Mouse (Mus musculus): Measurements from ENCODE around the gene Tgm2. TPM values are rescaled to one million over a fixed set of nuclear protein-coding genes. Genes with fewer than 3 reads are reported as not detected.

The Tgm2 gene
- polyA plus RNA-seq, 1 experiment: 11.3 TPM

DNA sequence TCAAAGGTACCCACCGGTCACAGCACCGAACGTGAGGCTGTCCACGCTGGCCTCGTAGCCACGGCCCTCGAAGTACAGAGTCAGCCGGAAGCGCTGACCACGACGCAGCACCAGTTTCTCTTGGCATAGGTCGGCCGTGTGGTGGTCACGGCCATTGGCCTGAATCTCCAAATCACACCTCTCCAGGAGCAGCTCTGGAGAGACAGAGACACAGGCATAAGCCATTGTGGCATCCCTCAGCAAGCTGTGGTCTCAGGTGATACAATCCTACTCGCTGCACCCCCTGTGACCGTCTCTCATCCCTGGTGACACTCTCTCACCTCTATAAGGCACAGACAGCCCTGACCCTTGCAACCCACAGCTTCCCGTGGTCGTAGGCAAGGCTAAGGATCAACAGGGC, 3.3 kb downstream of the Tgm2 start:
- no peak for DNase-seq (ENCODE audit: extremely low spot score in 1 of 2, low spot score in 1 of 2)

GRCm38 (mm10) chr2:158141690-158142440, 4.4 kb downstream of the Tgm2 start:
- no peak for DNase-seq (ENCODE audit: extremely low spot score in 1 of 2, low spot score in 1 of 2)

DNA sequence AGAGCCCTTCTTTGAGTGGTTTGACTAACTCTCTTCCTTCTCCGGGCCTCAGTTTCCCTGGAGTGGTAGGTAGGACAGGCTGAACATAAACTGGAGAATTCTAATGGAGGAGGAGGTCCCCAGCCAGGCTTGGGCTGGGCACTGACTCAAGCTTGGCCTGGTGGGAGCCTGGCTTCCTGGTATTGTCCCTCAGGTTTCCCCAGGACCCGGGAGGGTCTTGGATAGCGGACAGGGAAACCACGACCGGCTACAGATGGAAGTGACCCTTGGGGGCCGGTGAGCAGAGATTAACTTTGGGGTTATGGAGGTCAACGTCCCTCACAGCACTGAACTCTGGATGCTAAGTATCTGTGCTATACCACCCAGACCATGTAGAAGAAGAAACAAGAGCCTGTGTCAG, 5.0 kb downstream of the Tgm2 start:
- DNase-seq (ENCODE audit: extremely low spot score in 1 of 2, low spot score in 1 of 2): no peak

DNA sequence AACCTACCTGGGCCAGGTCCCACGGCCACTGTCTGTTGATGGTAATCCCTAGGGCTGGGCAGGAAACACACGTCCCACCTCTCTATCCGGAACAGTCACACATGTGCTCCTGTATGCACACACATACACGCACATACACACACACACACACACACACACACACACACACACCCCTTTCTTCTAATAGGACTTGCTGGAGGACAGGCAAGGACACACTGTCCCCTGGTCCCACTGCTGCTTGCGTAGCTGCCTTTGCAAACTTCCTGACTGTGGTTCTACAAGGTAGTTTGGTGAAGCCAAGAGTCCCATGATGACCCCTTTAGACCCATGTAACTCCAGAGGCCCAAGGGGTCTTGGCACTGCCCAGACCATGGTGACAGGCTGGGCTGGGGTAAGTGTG, 5.6 kb downstream of the Tgm2 start:
- no peak for DNase-seq (ENCODE audit: extremely low spot score in 1 of 2, low spot score in 1 of 2)

DNA sequence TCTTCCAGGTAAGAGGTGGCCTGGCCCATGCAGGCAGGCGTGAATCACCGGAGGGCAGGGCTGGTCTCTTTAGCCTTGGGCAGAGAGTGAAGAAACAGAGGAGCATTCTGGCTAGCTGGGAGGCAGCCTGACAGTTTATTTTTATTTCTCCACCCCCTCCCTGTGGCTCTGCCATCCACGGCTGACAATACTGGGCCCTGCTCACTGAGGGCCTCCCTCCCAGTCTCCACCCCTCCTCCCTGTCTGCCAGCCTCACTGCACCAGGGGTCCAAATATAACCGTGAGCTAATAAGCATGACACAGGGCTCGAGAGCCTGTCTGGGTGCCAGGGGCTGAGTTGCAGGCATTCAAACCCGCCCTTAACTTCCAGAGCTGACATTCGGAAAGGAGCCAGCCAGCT, 6.6 kb downstream of the Tgm2 start:
- peak; percentile 29 to 56 for DNase-seq (ENCODE audit: extremely low spot score in 1 of 2, low spot score in 1 of 2)

DNA sequence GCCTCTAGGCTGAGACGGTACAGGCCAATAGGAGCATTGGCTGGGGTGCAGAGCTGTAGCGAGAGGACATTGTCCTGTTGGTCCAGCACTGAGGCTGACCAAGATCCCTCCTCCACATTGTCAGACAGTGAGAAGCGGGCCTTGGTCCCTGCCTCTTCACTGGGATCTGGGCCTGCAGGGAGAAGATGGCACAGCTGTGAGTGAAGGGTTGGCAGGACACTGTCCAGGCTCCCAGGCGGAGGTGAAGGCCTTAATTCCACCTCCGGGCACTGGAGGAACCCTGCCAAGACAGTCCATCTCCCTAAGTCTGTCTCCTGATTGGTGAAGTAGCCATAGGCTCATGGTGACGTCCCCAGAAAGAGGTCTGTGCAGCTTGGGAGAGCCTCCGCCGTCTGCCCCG, 7.5 kb downstream of the Tgm2 start:
- DNase-seq (ENCODE audit: extremely low spot score in 1 of 2, low spot score in 1 of 2): no peak

DNA sequence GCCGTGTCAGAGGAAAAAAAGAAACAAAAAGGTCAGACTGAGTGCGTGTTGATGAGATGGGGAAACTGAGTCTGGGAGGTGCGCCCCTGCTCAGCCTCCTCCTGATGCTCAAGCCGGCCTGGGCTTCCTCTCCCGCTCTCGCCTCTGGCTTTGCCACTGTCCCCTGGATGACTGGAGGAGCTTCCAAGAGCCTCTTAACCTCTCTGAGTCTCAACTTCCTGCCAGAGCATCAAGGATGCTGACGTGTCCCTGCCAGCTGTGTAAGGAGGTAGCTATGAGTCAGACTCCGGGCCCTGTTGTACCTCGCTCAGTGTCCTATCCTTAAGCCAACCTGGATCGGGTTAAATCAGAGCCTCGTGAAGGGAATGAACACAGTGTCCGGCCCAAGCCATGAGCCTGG, 8.5 kb downstream of the Tgm2 start:
- DNase-seq (ENCODE audit: extremely low spot score in 1 of 2, low spot score in 1 of 2): no peak

GRCm38 (mm10) chr2:158136205-158136604, 10.0 kb downstream of the Tgm2 start:
- no peak for DNase-seq (ENCODE audit: extremely low spot score in 1 of 2, low spot score in 1 of 2)

- DNase-seq (ENCODE audit: extremely low spot score in 1 of 2, low spot score in 1 of 2): no peak
Observed at GRCm38 (mm10) chr2:158133050-158133449, 13.2 kb downstream of the Tgm2 start.

- DNase-seq (ENCODE audit: extremely low spot score in 1 of 2, low spot score in 1 of 2): no peak
Observed at GRCm38 (mm10) chr2:158132320-158132719, 13.9 kb downstream of the Tgm2 start.

GRCm38 (mm10) chr2:158131197-158131835, 14.9 kb downstream of the Tgm2 start:
- DNase-seq (ENCODE audit: extremely low spot score in 1 of 2, low spot score in 1 of 2): no peak

GRCm38 (mm10) chr2:158130391-158130986, 15.7 kb downstream of the Tgm2 start:
- no peak for DNase-seq (ENCODE audit: extremely low spot score in 1 of 2, low spot score in 1 of 2)

DNA sequence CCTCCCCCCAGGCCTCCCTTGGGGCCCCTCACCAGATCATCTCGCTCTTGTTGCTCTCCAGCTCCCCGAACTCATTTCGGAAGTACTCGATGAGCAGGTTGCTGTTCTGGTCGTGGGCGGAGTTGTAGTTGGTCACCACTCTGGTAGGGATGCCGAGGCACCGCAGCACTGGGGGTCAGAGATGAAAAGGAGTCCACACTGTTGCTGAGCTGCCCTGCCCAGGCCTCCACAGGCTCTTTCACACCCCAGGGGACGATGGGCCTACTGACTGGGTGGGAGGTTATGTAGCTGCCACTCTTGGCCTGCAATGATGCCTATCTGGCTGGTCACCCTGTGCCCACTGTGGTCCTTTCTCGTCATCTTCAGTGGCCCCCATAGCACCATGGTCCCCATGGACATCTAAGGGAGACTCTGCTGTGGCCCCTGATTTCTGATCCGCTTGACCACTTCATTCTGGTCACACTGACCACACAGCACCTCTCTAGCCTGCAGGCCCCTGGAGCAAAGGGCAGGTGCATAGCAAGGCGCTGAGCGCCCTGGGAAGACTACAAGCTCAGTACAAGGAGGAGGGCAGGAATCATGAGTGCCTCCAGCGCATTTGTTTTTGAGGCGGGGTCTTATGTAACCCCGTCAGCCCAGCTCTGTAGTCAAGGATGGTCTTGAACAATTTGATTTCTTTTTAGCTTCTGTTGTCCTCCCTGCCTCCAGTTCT, 16.8 kb downstream of the Tgm2 start:
- no peak for DNase-seq (ENCODE audit: extremely low spot score in 1 of 2, low spot score in 1 of 2)

DNA sequence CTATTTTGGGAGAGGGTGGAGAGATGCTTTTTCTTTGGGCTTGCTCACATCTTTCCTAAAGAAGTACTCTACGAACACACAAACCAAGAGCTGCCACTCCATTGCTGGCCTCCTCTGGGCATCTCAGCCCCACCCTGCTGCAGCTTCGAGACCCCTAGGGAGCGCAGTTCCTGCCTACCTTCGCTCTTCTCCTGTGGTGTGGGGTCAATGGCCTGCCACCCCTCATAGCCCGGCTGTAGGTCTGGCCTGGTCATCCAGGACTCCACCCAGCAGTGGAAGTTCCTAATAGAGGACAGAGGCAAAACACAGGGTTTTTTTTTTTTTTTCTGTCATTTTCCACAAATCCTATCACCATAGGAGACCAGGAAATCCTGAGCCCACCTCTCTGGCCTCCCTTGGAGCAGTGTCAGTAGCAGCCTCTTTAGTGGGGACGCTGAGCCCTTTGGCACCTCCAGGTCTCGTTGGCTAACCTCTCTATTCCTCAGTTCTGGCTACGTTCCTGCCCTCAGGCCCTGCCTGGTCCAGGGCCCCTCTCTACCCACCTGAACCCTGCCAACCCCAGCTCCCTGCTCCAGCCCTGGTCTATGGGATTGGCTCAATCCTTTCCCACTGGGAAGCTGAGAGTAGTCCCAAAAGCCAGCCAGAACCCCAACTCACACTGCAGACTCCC, 17.6 kb downstream of the Tgm2 start:
- DNase-seq (ENCODE audit: extremely low spot score in 1 of 2, low spot score in 1 of 2): no peak

- no peak for DNase-seq (ENCODE audit: extremely low spot score in 1 of 2, low spot score in 1 of 2)
Observed at GRCm38 (mm10) chr2:158127872-158128271, 18.4 kb downstream of the Tgm2 start.

GRCm38 (mm10) chr2:158127245-158127644, 19.0 kb downstream of the Tgm2 start:
- DNase-seq (ENCODE audit: extremely low spot score in 1 of 2, low spot score in 1 of 2): no peak

GRCm38 (mm10) chr2:158122814-158123213, 23.4 kb downstream of the Tgm2 start:
- DNase-seq (ENCODE audit: extremely low spot score in 1 of 2, low spot score in 1 of 2): no peak

- no peak for DNase-seq (ENCODE audit: extremely low spot score in 1 of 2, low spot score in 1 of 2)
Observed at GRCm38 (mm10) chr2:158121645-158122326, 24.4 kb downstream of the Tgm2 start.

GRCm38 (mm10) chr2:158120868-158121267, 25.4 kb downstream of the Tgm2 start:
- DNase-seq (ENCODE audit: extremely low spot score in 1 of 2, low spot score in 1 of 2): no peak

DNA sequence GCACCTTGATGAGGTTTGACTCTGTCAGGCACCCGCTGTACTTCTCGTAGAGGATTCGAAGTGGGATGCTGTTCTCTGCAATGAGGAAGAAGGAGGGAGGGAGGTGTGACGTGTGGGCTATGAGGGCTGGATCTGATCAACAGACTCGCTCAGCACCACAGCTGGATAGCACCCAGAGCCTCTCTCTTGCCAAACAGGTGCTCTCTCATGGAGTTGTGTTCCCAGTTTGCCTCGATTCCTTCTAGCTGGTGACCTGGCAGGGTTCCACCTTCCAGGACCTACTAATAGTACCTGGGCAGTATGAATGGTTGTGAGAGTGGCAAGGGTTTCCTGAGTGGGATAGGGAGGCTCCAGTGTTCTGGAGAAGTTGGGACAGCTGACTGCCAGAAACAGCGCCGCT, 26.0 kb downstream of the Tgm2 start:
- no peak for DNase-seq (ENCODE audit: extremely low spot score in 1 of 2, low spot score in 1 of 2)

All from frontal cortex, adult 2 months (tissue).